Mouse (Mus musculus): ENCODE results near the gene Zfp964. TPM values are rescaled to one million over a fixed set of nuclear protein-coding genes. Genes with fewer than 3 reads are reported as not detected.
A peak's percentile ranks its signal among the peaks of the same experiment; 100 is the strongest.
"Not testable (repeated sequence)": the region's sequence is repeated elsewhere in the genome, so short reads cannot be mapped to it uniquely, and the experiment has no call there.

Zfp964 gene
- polyA plus RNA-seq (2015; fragmentation: Nextera tagmentation; extraction: Ambion mirVana): 1.9 and 2.6 TPM in 2 replicates

DNA sequence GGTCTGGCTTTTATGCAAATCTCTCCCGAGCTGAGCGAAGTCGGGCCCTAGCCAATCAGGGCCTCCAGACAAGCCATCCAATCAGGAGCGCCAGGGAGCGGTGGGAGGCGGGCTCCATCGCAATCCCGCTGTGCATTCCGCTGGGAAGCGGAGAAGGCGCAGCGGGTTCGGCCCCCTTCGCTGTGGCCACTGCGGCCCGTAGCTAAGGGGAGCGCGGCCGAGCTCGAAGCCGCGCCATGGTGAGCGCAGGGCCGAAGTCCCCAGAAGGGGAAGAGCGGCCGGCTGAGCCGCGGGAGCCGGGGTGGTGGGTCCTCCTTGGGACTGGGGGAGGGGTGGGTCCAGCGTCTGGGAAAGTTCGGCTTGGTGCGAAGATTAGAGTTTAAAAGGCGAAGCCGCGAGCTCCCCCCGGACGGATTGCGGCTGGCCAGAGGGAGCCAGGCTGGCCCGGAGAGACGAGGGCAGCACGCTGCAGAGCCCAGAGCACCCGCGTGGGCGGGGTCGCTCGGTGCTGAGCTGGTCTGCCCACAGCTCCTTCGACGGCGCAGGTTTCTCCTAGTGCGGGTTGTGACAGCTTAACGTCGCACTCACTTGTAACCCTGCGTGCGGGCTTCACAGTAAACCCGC, at the start of gene Zfp964:
Zfp964 (plus strand) TSS at position 122 of the 624 bp plus-strand sequence.
- H3K27ac ChIP-seq (ENCODE audit: low read length): peak within 1 kb of the TSS; percentile 68
- peak within 1 kb of the TSS; percentile 82 for H3K4me3 ChIP-seq (replicated peaks; ENCODE audit: low read length)
- 0 out of 2 replicates have a peak, but pooled peaks cover under 1% of the 10 kb centered on the region for H3K36me3 ChIP-seq (ENCODE audit: control insufficient read depth, insufficient read depth)
- H3K4me1 ChIP-seq (replicated peaks; ENCODE audit: control insufficient read depth, insufficient read depth, low read length): peaks cover 6% of the 10 kb centered on the region; the same call in 1 of the 2 replicates
- ATAC-seq: peak; percentile 100
- H3K9ac ChIP-seq (replicated peaks; ENCODE audit: low read depth, low read length): peak within 1 kb of the TSS; percentile 77
- H3K27me3 ChIP-seq (replicated peaks; ENCODE audit: control insufficient read depth, insufficient read depth, low read length): no peaks in the 10 kb centered on the region
- WGBS: under 1% methylated on average over 55 of the region's 55 CpGs
- H3K9me3 ChIP-seq (ENCODE audit: control insufficient read depth, low read length): no peaks in the 10 kb centered on the region; the same call in 1 of the 2 replicates
- H3K4me2 ChIP-seq (ENCODE audit: low read length): peak within 1 kb of the TSS; percentile 94

GRCm38 (mm10) chr8:69614687-69615086, 39.6 kb upstream of the Zfp964 start:
- no peak overlapping the region for H3K9ac ChIP-seq (replicated peaks; ENCODE audit: low read depth, low read length)
- no peak overlapping the region for H3K27ac ChIP-seq (ENCODE audit: low read length)
- H3K36me3 ChIP-seq (ENCODE audit: control insufficient read depth, insufficient read depth): peaks cover 32% of the 10 kb centered on the region
- 66% methylated on average over 2 of the region's 2 CpGs for WGBS
- ATAC-seq: no peak
- no peak overlapping the region for H3K4me3 ChIP-seq (replicated peaks; ENCODE audit: low read length)
- H3K27me3 ChIP-seq (replicated peaks; ENCODE audit: control insufficient read depth, insufficient read depth, low read length): no peaks in the 10 kb centered on the region
- H3K4me1 ChIP-seq (replicated peaks; ENCODE audit: control insufficient read depth, insufficient read depth, low read length): no peaks in the 10 kb centered on the region
- no peak overlapping the region for H3K4me2 ChIP-seq (ENCODE audit: low read length)
- no peaks in the 10 kb centered on the region for H3K9me3 ChIP-seq (ENCODE audit: control insufficient read depth, low read length)

DNA sequence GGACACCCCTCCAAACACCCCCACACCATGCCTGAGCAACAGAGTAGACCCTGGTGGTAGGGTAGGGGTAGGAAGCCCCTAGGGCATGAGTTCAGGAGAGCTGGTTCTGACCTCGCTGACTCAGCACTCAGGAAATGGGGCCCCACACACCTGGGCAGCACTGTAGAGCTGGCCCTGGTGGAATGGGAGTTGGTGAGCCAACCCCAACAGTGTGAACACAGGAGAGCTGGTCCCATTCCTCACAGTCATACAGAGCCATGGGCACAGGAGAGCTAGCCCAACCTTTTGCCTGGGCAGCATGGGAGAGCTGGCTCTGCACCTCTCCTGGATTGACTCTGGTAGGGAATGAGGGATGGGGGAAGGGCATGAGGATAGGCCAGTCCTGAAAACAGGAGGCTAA, 36.2 kb upstream of the Zfp964 start:
- H3K4me2 ChIP-seq (ENCODE audit: low read length): no peak overlapping the region
- H3K9me3 ChIP-seq (ENCODE audit: control insufficient read depth, low read length): no peaks in the 10 kb centered on the region
- H3K4me3 ChIP-seq (replicated peaks; ENCODE audit: low read length): no peak overlapping the region
- peaks cover 12% of the 10 kb centered on the region for H3K36me3 ChIP-seq (ENCODE audit: control insufficient read depth, insufficient read depth)
- H3K27ac ChIP-seq (ENCODE audit: low read length): no peak overlapping the region
- peak; percentile 38; the same call in 1 of the 2 replicates for ATAC-seq
- 100% methylated on average over 1 of the region's 1 CpGs for WGBS
- no peaks in the 10 kb centered on the region for H3K27me3 ChIP-seq (replicated peaks; ENCODE audit: control insufficient read depth, insufficient read depth, low read length)
- peaks cover 1% of the 10 kb centered on the region for H3K4me1 ChIP-seq (replicated peaks; ENCODE audit: control insufficient read depth, insufficient read depth, low read length)
- H3K9ac ChIP-seq (replicated peaks; ENCODE audit: low read depth, low read length): no peak overlapping the region

- Histone ChIP-seq H3K4me3 (replicated peaks; ENCODE audit: low read length) (peak within 1 kb of the TSS; percentile 77), H3K9me3 (ENCODE audit: control insufficient read depth, low read length) (no peaks in the 10 kb centered on the region), H3K9ac (replicated peaks; ENCODE audit: low read depth, low read length) (peak within 1 kb of the TSS; percentile 92), H3K27ac (ENCODE audit: low read length) (peak within 1 kb of the TSS; percentile 99), H3K4me2 (ENCODE audit: low read length) (peak within 1 kb of the TSS; percentile 59), H3K27me3 (replicated peaks; ENCODE audit: control insufficient read depth, insufficient read depth, low read length) (no peaks in the 10 kb centered on the region), H3K4me1 (replicated peaks; ENCODE audit: control insufficient read depth, insufficient read depth, low read length) (peaks cover 13% of the 10 kb centered on the region), H3K36me3 (ENCODE audit: control insufficient read depth, insufficient read depth) (no peaks in the 10 kb centered on the region)
- peak; percentile 99 for ATAC-seq
- WGBS: under 1% methylated on average over 41 of the region's 41 CpGs
Observed at GRCm38 (mm10) chr8:69625095-69625789, 29.0 kb upstream of the Zfp964 start, which contains the start of gene Zfp868. Gene Zfp868, minus strand, starts transcription at chr8:69625548.

GRCm38 (mm10) chr8:69653808-69654357, 396 bp upstream of the Zfp964 start:
- WGBS: 39% methylated on average over 10 of the region's 10 CpGs

DNA sequence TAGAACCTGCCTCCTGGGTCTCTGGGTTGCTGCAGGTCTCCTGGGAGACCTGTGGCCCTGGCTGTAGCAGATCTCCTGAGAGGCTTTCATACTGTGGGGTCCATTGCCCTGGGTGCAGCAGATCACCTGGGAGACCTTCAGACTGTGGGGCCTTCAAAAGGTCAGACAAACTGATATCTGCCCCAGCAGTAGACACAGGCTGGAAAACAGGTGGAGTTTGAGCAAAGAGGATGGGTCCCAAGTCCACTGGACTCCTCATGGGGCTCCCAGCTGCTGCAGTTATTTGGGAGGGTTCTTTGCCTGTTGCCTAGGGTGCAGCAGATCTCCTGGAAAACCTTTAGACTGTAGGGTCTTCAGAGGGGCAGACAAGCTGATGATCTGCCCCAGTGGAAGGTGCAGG, 7.0 kb downstream of the Zfp964 start:
- Histone ChIP-seq H3K4me3 (replicated peaks; ENCODE audit: low read length) (no peak overlapping the region), H3K27ac (ENCODE audit: low read length) (no peak overlapping the region), H3K36me3 (ENCODE audit: control insufficient read depth, insufficient read depth) (peaks cover 8% of the 10 kb centered on the region), H3K9me3 (ENCODE audit: control insufficient read depth, low read length) (peaks cover 6% of the 10 kb centered on the region; the same call in 1 of the 2 replicates), H3K4me1 (replicated peaks; ENCODE audit: control insufficient read depth, insufficient read depth, low read length) (no peaks in the 10 kb centered on the region), H3K27me3 (replicated peaks; ENCODE audit: control insufficient read depth, insufficient read depth, low read length) (no peaks in the 10 kb centered on the region), H3K9ac (replicated peaks; ENCODE audit: low read depth, low read length) (no peak overlapping the region), H3K4me2 (ENCODE audit: low read length) (no peak overlapping the region)
- ATAC-seq: no peak

More at GRCm38 (mm10) chr8:69653808-69654357, 396 bp upstream of the Zfp964 start:
- Histone ChIP-seq H3K4me1 (replicated peaks; ENCODE audit: control insufficient read depth, insufficient read depth, low read length) (peaks cover 6% of the 10 kb centered on the region; the same call in 1 of the 2 replicates), H3K9me3 (ENCODE audit: control insufficient read depth, low read length) (no peaks in the 10 kb centered on the region), H3K36me3 (ENCODE audit: control insufficient read depth, insufficient read depth) (no peaks in the 10 kb centered on the region), H3K27me3 (replicated peaks; ENCODE audit: control insufficient read depth, insufficient read depth, low read length) (no peaks in the 10 kb centered on the region), H3K4me2 (ENCODE audit: low read length) (peak overlapping the region; percentile 94), H3K4me3 (replicated peaks; ENCODE audit: low read length) (peak overlapping the region; percentile 82), H3K27ac (ENCODE audit: low read length) (no peak overlapping the region; the same call in 1 of the 2 replicates), H3K9ac (replicated peaks; ENCODE audit: low read depth, low read length) (no peak overlapping the region)
- ATAC-seq: peak; percentile 1; the same call in 1 of the 2 replicates

GRCm38 (mm10) chr8:69665051-69665450, 10.8 kb downstream of the Zfp964 start:
- 86% methylated on average over 2 of the region's 2 CpGs for WGBS
- H3K4me1 ChIP-seq (replicated peaks; ENCODE audit: control insufficient read depth, insufficient read depth, low read length); H3K27me3 ChIP-seq (replicated peaks; ENCODE audit: control insufficient read depth, insufficient read depth, low read length); H3K4me3 ChIP-seq (replicated peaks; ENCODE audit: low read length); H3K4me2 ChIP-seq (ENCODE audit: low read length); H3K9me3 ChIP-seq (ENCODE audit: control insufficient read depth, low read length); ATAC-seq; H3K36me3 ChIP-seq (ENCODE audit: control insufficient read depth, insufficient read depth); H3K9ac ChIP-seq (replicated peaks; ENCODE audit: low read depth, low read length); H3K27ac ChIP-seq (ENCODE audit: low read length): not testable (repeated sequence)

DNA sequence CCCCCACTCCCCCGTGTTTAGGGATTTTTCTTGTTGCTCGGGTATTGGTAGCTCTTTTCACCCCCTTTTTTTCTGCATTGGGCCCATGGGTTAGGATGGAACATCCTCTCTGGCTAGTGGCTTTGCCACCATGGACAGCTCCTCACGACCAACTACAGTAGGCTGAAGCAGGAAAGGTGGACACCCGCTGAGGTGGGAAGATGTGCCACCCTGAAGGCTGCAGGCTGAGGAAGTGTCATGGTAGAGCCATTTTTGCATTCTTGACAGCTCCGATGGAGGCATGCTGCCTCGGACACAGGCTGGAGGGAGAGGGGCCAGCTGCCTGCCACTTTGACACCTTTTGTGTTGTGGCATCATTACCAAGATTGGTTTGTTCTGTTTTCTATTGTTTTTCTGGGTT, 47.5 kb downstream of the Zfp964 start:
- Histone ChIP-seq H3K4me2 (ENCODE audit: low read length) (no peak overlapping the region), H3K27ac (ENCODE audit: low read length) (no peak overlapping the region), H3K36me3 (ENCODE audit: control insufficient read depth, insufficient read depth) (peaks cover 29% of the 10 kb centered on the region), H3K4me1 (replicated peaks; ENCODE audit: control insufficient read depth, insufficient read depth, low read length) (no peaks in the 10 kb centered on the region), H3K9me3 (ENCODE audit: control insufficient read depth, low read length) (no peaks in the 10 kb centered on the region), H3K4me3 (replicated peaks; ENCODE audit: low read length) (no peak overlapping the region), H3K9ac (replicated peaks; ENCODE audit: low read depth, low read length) (no peak overlapping the region), H3K27me3 (replicated peaks; ENCODE audit: control insufficient read depth, insufficient read depth, low read length) (no peaks in the 10 kb centered on the region)
- WGBS: 89% methylated on average over 4 of the region's 6 CpGs
- no peak for ATAC-seq

- WGBS: 97% methylated on average over 8 of the region's 10 CpGs
- Histone ChIP-seq H3K4me1 (replicated peaks; ENCODE audit: control insufficient read depth, insufficient read depth, low read length) (peaks cover 24% of the 10 kb centered on the region), H3K36me3 (ENCODE audit: control insufficient read depth, insufficient read depth) (peaks cover 38% of the 10 kb centered on the region)
- H3K9me3 ChIP-seq (ENCODE audit: control insufficient read depth, low read length); H3K9ac ChIP-seq (replicated peaks; ENCODE audit: low read depth, low read length); H3K27ac ChIP-seq (ENCODE audit: low read length); H3K4me3 ChIP-seq (replicated peaks; ENCODE audit: low read length); H3K27me3 ChIP-seq (replicated peaks; ENCODE audit: control insufficient read depth, insufficient read depth, low read length); ATAC-seq; H3K4me2 ChIP-seq (ENCODE audit: low read length): not testable (repeated sequence)
Observed at GRCm38 (mm10) chr8:69710624-69711023, 56.3 kb downstream of the Zfp964 start, which contains the start of gene Zfp869. Gene Zfp869, minus strand, starts transcription at chr8:69710724.
